Mouse (Mus musculus): ENCODE results near the gene Slc31a1.

GRCm38 (mm10) chr4:62389592-62390512 lies 29.3 kb downstream of the Slc31a1 start:
- TF ChIP-seq POLR2A (IDR thresholded peaks at IDR 0.05; ENCODE audit: borderline replicate concordance, control insufficient read depth, low read depth, low read length) (no peak), CTCF (IDR thresholded peaks at IDR 0.05; ENCODE audit: control insufficient read depth, insufficient read depth, low read length) (no peak)

All from bone marrow, adult 2 months (tissue).